Mouse (Mus musculus): Measurements from ENCODE around the gene Col4a3bp.

The Col4a3bp gene

GRCm38 (mm10) chr13:96542901-96543891, 778 bp downstream of the Col4a3bp start:
- peak; percentile 61 for ATAC-seq (ENCODE audit: low TSS enrichment)

- no peak for ATAC-seq (ENCODE audit: low TSS enrichment)
Measured at GRCm38 (mm10) chr13:96544506-96544905, 2.1 kb downstream of the Col4a3bp start.

DNA sequence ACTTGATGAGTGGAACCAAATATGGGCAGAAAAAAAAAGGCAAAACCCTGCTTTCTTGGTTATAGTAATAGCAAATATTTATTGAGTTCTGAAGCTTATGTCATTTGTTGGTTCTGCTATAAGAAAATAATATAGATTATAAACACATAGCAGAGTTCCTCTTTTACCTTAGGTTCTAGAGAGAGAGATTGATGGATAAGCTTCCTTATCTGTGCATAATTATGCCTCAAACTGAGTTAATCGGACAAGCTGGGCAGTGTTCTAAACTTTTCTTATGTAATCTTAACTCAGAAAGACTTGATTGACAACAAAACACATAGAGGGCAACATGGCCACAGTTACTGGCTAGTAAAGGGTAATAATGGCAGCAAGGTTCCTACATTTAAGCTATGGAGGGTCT, 4.8 kb downstream of the Col4a3bp start:
- no peak for ATAC-seq (ENCODE audit: low TSS enrichment)

DNA sequence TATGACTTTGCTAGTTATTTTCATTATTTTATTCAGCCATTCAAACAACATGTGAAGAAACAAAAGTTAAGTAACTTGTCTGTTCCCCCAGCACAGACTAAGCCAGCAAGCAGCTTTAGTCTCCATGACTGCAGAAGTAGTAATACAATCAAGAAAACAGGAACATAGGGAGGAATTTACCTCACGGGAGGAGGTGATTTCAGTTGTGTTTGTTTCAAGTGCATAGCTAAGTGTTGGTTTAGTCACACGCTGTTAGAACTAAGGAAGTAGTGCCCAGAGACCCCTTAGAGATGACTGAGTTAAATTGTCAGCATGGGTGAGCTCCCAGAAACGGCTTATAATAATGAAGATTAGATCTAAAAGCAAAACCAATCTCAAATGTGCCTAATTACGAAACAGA, 5.5 kb downstream of the Col4a3bp start:
- ATAC-seq (ENCODE audit: low TSS enrichment) = no peak

DNA sequence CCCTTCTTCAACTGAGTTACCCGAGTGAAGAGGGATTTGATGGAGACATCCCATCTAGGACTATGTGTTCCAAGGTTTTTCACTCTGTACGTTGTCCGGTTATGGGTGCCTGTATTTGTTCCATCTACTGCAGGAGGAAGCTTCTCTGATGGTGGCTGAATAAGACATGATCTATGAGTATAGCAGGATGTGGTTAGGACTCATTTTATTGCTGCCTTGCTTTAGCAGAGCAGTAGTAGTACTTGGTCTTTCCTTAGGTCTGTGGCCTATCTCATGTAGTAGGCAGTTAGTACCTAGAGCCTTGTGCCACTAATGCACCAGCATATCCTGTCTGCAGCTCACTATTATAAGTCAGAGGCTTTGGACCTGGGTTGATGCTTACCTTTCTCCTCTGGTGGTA, 12.7 kb downstream of the Col4a3bp start:
- no peak for ATAC-seq (ENCODE audit: low TSS enrichment)

- no peak for ATAC-seq (ENCODE audit: low TSS enrichment)
Measured at GRCm38 (mm10) chr13:96567977-96568376, 25.6 kb downstream of the Col4a3bp start.

DNA sequence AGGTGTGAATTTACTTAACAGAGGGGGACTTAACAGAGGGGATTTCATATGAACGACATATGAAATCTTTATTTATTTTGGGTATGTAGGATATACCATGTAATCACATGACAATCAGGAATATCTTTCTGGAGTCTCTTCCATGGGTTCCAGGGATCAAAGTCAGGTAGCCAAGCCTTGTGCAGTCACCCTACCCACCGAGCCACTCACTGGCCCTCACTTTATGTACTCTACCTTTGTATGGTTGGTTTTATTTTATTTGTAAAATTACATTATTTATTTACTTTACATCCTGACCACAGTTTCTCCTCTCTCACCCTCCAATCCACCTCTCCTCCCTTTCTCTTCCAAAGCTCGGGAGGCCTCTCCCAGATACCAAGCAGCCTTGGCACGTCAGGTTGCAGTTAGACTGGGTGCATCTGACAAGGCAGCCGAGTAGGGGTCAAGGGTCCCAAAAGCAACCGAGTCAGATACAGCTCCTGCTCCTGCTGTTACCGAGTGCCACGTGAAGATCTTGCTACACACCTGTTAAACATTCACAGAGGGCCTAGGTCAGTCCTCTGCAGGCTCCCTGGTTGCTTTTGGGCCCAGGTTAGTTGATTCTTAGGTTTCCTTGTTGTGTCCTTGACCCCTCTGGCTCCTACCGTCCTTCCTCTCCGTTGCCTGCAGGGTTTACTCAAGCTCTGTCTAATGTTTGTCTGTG, 28.0 kb downstream of the Col4a3bp start:
- no peak for ATAC-seq (ENCODE audit: low TSS enrichment)

- no peak for ATAC-seq (ENCODE audit: low TSS enrichment)
Measured at GRCm38 (mm10) chr13:96571016-96571361, 28.6 kb downstream of the Col4a3bp start.

DNA sequence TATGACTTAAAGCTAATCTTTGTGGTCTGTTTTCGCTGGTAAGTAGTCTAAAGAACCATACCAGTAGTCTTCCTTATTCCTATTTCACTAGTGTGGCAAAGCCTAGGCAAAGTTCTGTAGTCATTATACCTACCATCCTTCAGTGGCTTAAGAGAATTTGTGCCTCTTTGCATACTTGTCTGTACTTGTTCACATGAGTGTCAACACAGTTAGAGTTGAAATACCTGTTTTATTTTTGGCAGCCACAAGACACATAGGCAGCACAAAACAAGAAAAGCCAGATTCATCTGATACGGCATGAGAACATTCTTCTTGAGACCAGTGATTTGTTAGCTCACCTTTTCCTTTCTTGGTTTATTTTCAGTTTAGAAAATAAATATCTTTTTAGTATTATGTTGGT, 31.8 kb downstream of the Col4a3bp start:
- no peak for ATAC-seq (ENCODE audit: low TSS enrichment)

DNA sequence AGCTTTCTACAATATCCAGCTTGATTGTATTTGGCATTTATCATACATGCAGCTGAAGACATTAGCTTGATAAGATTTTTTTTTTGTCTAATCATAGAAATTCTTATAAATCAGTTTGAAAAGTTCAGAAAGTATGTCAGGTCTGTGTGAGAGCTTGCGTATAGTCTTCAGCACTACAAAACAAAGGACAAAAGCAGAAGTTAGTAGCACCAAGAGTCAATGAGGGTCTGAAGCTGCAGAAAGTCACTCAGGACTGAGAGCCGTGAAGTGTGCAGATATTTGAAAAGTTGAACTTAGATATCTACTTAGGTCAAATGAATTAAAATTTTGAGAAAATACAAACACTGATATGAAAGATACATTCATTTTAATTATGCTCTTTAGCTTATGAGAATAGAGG, 36.7 kb downstream of the Col4a3bp start:
- no peak for ATAC-seq (ENCODE audit: low TSS enrichment)

GRCm38 (mm10) chr13:96579979-96580378, 37.6 kb downstream of the Col4a3bp start:
- ATAC-seq (ENCODE audit: low TSS enrichment) = peak; percentile 47

- no peak for ATAC-seq (ENCODE audit: low TSS enrichment)
Measured at GRCm38 (mm10) chr13:96584201-96584600, 41.8 kb downstream of the Col4a3bp start.

DNA sequence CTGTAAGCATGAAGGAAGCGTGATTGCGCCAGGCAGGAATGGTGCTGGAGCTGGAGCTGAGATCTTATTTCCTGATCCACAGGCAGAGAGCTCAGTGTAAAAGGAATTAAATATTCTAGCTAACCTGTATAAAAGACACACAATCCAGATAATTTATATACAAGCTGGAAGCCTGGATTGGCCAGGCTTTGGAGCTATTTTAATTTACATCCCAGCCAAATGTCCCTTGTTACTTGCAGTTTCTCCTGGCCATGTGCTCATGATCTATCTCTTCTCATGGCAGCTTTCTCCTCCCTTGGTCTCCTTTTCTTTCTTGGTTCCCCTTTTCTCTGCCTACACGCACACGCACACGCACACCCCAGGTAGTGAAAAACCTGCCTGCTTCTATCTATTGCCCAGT, 44.1 kb downstream of the Col4a3bp start:
- no peak for ATAC-seq (ENCODE audit: low TSS enrichment)

DNA sequence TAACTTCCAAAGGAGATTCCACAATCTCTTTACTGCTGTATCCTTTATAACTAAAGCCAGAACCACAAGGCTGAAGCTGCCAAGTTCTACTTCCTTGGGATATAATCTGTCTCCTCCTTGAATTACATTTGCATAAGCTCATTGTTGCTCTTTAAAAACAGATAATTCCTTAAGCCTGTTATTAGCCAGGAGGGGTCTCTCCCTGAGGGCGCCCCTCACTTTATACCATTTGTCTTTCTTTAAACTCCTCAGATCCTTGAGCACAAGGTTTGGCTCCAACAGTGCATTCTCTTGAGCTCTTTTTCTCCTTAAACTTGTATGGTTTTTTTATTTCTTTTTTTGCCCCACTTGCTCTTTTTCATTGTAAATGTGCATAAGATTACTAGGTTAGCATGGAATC, 46.2 kb downstream of the Col4a3bp start:
- ATAC-seq (ENCODE audit: low TSS enrichment) = no peak

DNA sequence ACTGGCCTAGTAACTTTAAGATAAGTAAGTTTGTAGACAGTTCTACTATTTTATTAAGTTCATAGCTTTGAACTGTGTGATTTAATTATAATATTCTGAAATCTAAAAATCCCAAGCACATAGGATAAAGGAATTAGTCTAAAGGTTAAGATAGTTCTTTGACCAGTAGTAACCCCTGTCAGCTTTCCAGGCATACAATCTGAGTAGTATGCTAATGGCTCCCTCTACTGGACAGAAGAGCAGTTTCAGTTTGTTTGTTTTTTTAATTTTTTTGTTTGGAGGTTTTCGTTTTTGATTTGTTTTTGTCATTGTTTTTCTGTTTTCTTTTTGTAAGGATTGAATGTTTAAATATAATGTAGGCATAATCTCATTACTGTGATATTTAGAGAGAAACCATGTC, 51.2 kb downstream of the Col4a3bp start:
- no peak for ATAC-seq (ENCODE audit: low TSS enrichment)

DNA sequence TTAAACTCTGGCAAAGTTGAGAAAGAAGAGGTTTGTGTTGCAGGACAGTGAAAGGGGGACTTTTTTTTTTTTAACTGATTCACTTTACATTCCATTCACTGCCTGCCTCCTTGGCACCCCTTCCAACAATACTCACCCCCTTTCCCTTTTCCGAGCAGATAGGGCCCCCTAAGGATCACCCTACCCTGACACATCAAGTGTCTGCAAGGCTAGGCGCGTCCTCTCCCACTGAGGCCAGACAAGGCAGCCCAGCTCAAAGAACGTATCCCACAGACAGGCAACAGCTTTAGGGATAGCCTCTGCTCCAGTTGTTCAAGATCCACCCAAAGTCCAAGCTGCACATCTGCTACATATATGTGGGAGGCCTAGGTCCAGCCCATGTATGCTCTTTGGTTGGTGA, 51.7 kb downstream of the Col4a3bp start:
- no peak for ATAC-seq (ENCODE audit: low TSS enrichment)

- ATAC-seq (ENCODE audit: low TSS enrichment) = no peak
Measured at GRCm38 (mm10) chr13:96599182-96599581, 56.8 kb downstream of the Col4a3bp start.

GRCm38 (mm10) chr13:96604242-96604641, 61.8 kb downstream of the Col4a3bp start:
- ATAC-seq (ENCODE audit: low TSS enrichment) = no peak

DNA sequence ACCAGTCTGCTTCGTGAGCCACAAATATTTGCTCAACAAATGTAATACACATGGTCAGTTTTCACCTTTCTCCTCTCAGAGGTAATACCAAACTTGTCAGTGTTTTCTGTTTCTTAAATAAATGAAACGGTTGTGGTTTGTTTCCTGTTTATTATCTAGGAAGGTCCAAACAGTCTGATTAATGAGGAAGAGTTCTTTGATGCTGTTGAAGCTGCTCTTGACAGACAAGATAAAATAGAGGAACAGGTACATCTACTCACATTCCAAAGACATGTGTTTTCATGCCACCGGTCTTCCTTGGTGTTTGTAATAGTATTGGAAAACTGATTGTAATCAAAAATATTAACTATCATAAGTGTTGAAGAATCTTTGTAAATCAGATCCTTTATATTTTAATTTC, 72.2 kb downstream of the Col4a3bp start:
- no peak for ATAC-seq (ENCODE audit: low TSS enrichment)

DNA sequence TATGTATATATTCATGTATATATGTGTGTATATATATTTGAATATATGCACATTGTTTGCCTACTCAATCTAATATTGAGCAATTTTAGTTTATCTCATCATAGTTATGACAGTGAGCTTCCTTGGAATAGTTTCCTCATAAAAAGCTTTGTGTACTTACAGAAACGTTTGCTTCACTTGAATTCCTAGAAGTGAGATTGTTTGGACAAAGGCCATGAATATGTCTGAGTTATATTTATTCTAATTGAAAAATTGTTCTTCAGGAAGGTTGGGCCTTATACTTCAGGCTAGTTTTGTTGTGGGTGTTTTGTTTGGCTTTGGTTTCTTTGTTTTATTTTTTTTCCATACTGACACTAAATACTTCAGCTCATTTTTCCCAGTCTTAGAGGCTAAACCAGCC, 78.5 kb downstream of the Col4a3bp start:
- ATAC-seq (ENCODE audit: low TSS enrichment) = no peak

- ATAC-seq (ENCODE audit: low TSS enrichment) = no peak
Measured at GRCm38 (mm10) chr13:96630396-96630795, 88.0 kb downstream of the Col4a3bp start.

- ATAC-seq (ENCODE audit: low TSS enrichment) = peak; percentile 39
Measured at GRCm38 (mm10) chr13:96644168-96644567, 101.8 kb downstream of the Col4a3bp start.

DNA sequence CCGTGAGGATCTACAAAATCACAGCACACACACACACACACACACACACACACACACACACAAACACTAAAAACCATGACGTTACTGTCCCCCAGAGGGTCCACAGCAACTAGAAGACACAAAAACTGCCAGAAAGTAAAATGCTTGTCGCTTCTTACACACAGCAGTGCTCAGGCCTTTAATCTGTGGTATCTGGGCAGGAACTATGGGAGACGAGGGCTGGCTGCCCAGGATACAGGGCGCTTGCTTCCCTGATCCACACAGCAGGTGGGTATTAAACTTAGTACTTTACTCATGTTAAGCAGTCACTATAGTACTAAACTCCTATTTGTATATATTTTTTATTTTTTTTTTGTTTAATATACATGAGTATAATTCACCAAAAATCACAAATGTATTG, 103.4 kb downstream of the Col4a3bp start:
- ATAC-seq (ENCODE audit: low TSS enrichment) = no peak

Measured in frontal cortex, adult (tissue).